Mouse (Mus musculus) ES-E14 (cell line): ENCODE data around the gene Eepd1. TPM values are rescaled to one million over a fixed set of nuclear protein-coding genes. Genes with fewer than 3 reads are reported as not detected.

Source experiments
- DNase-seq: peaks from one replicate; pipeline ENCODE4 v3.0.0-alpha.2; 2013; ENCODE audit warnings: low read depth, low spot score
- H3K27ac ChIP-seq: 2 replicates; pipeline ENCODE4 v1.5.1; 2012; ENCODE audit warnings: low read depth, mild to moderate bottlenecking, low read length, moderate library complexity, mixed read lengths; ENCODE audit not compliant: poor library complexity, insufficient read depth, severe bottlenecking
- H3K36me3 ChIP-seq: 2 replicates; pipeline ENCODE4 v1.6.1; 2012; ENCODE audit warnings: mild to moderate bottlenecking, low read length, moderate library complexity, mixed read lengths; ENCODE audit not compliant: control insufficient read depth, poor library complexity, insufficient read depth, severe bottlenecking
- H3K4me1 ChIP-seq, 2 experiments: fragments of 150-350 bp in 1 of 2; sonication (generic) in 1 of 2; 2 replicates each; pipeline ENCODE4 v1.6.1; 2012; ENCODE audit warnings: low read length in 2 of 2, mild to moderate bottlenecking in 1 of 2, mixed read lengths in 1 of 2; ENCODE audit not compliant: control insufficient read depth in 2 of 2, insufficient read depth in 2 of 2, poor library complexity in 1 of 2
- H3K4me3 ChIP-seq, 2 experiments: fragments of 150-350 bp in 1 of 2; sonication (generic) in 1 of 2; 2 replicates each; pipeline ENCODE4 v1.5.1; 2012; ENCODE audit warnings: low read length in 2 of 2, low read depth in 1 of 2, mild to moderate bottlenecking in 1 of 2, mixed read lengths in 1 of 2; ENCODE audit not compliant: insufficient read depth in 1 of 2, poor library complexity in 1 of 2, severe bottlenecking in 1 of 2
- H3K9ac ChIP-seq: 2 replicates; pipeline ENCODE4 v1.6.1; 2012; ENCODE audit warnings: low read depth, mild to moderate bottlenecking, low read length, mixed read lengths; ENCODE audit not compliant: poor library complexity, insufficient read depth, severe bottlenecking
- H3K9me3 ChIP-seq: fragments of 150-350 bp; sonication (generic); 2 replicates; pipeline ENCODE4 v1.6.1; 2012; ENCODE audit warnings: low read depth, mild to moderate bottlenecking, low read length; ENCODE audit not compliant: control insufficient read depth, insufficient read depth
- CHD2 ChIP-seq: IDR thresholded peaks from 2 replicates; pipeline ENCODE4 v1.6.1; 2014; ENCODE audit warnings: mild to moderate bottlenecking, low read depth, low read length, inconsistent platforms
- HCFC1 ChIP-seq: IDR thresholded peaks from 2 replicates; pipeline ENCODE4 v1.6.1; 2012; ENCODE audit warnings: low read length, inconsistent platforms, borderline replicate concordance; ENCODE audit not compliant: insufficient read depth
- MAFK ChIP-seq: IDR thresholded peaks from 2 replicates; pipeline ENCODE4 v1.6.1; 2014; ENCODE audit warnings: mild to moderate bottlenecking, low read depth, low read length, inconsistent platforms; ENCODE audit not compliant: insufficient read depth
- ZC3H11A ChIP-seq: IDR thresholded peaks from 2 replicates; pipeline ENCODE4 v1.6.1; 2012; ENCODE audit warnings: low read depth, mild to moderate bottlenecking, inconsistent platforms, low read length, borderline replicate concordance
- ZNF384 ChIP-seq: IDR thresholded peaks from 2 replicates; pipeline ENCODE4 v1.6.1; 2012; ENCODE audit warnings: low read depth, low read length, inconsistent platforms
- in situ Hi-C, 2 experiments: fragments of 600-800 bp; cut with MboI; formaldehyde crosslinking; loops; one replicate each; pipeline ENCODE4 v1.15.1; 2025; ENCODE audit warnings: low sequenced_read_pairs in 2 of 2, inconsistent platforms in 1 of 2; ENCODE audit not compliant: unreplicated experiment in 2 of 2
- total RNA-seq: library from RNA; depleted of rRNA; stranded (reverse); fragments of 300-350 nt; gene quantifications from 2 replicates; pipeline ENCODE4 v1.2.3, GENCODE M21; 2012

Eepd1 gene
- total RNA-seq, 1 experiment: 3.5 TPM

DNA sequence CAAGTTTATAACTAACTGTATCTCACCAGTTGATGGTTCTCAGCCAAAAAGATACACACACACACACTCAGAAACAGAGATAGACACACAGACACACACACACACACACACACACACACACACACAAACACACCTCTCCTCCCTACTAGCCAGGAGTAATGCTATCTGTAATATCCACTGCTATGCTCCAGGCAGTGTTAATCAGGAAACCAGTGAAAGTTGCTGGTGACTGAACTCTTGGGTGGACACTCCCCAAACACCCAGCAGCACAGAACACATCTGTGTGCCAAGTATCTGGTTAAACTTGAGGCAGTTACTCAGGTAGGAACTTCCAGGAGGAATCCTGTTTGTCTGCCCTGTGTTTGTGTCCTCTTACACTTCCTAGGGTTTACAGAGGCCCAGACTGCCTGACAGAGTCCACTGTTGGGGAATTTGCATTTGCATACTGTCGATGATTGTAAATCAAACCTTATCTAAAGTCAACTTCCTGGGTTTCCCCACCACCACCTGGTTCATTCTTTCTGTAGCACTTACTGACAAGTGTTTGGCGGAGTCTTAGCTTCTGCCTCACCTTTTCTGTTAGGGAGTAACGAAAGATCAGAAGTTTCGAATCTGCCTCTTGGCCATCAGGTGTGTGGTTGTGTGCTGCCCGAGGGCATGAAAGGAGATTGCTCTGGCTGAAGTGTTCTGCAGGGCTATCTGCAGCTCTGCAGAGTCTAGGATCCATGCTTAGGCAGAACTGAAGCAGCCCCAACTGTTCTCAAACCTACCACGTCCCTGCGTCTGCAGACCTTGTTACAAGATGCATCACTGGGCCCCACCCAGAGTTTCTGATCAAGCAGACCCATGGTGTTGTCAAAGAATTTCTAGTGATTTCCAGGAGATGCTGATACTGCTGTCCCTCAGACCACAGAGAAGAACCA lies 97.6 kb downstream of the Eepd1 start:
- Histone ChIP-seq H3K4me1 (no peaks in the 10 kb centered on the region), H3K9me3 (no peaks in the 10 kb centered on the region), H3K9ac (no peak overlapping the region), H3K36me3 (no peaks in the 10 kb centered on the region), H3K4me3 (no peak overlapping the region), H3K27ac (no peak overlapping the region)
- TF ChIP-seq ZC3H11A (no peak), HCFC1 (no peak), CHD2 (no peak)
- no peak for DNase-seq
- in situ Hi-C loops: no loop called here

DNA sequence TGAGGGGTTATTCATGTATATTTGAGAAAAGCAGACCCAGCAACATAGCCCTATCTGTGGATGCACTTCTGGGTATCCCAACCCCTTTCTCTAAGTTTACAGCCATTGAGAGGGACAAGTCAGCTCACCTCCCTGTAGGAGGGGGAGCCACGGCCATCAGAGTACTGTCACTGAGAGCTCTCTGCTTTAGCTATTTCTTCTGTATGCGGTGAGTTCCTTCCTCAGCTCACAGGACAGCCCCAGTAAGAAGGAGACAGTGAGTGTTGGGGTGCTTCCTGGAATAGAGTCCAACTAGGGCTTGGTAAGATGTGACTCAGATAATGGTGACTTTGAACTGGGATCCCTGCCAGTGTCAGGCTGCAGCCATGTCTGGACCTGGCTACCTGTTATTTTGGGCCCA lies 102.3 kb downstream of the Eepd1 start:
- TF ChIP-seq CHD2: no peak
- no peak for TF ChIP-seq MAFK
- TF ChIP-seq HCFC1: no peak
- TF ChIP-seq ZNF384: no peak
- Histone ChIP-seq H3K4me3 (no peak overlapping the region), H3K27ac (no peak overlapping the region), H3K9me3 (no peaks in the 10 kb centered on the region), H3K36me3 (no peaks in the 10 kb centered on the region), H3K4me1 (no peaks in the 10 kb centered on the region), H3K9ac (no peak overlapping the region)
- in situ Hi-C loops: no loop called here
- DNase-seq: no peak

DNA sequence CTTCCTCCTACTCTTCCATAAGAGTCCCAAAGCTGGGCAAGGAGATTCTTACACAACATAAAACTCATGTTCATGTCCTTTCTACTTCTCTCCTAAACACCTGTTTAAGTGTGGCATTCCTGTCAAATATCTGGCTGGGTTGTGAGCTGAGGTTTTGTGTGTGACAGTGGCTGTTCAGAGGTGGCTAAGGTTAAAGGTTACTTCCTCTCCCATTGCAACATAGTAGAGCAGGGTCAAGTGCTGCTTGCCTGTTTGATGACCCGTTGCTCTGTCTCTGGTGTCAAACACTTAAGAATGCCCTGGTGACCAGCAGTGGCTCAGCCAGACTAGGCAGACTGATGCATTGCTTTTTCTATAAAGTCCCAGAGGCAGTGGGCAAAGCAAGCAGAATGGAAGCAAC lies 104.3 kb downstream of the Eepd1 start:
- no peaks in the 10 kb centered on the region for H3K36me3 ChIP-seq
- TF ChIP-seq MAFK: no peak
- TF ChIP-seq HCFC1: no peak
- no peak for TF ChIP-seq ZNF384
- TF ChIP-seq CHD2: no peak
- no peak for TF ChIP-seq ZC3H11A
- no peak overlapping the region for H3K4me3 ChIP-seq
- H3K27ac ChIP-seq: no peak overlapping the region
- in situ Hi-C loops: no loop called here
- no peak overlapping the region for H3K9ac ChIP-seq
- no peak for DNase-seq
- no peaks in the 10 kb centered on the region for H3K4me1 ChIP-seq
- H3K9me3 ChIP-seq: no peaks in the 10 kb centered on the region

DNA sequence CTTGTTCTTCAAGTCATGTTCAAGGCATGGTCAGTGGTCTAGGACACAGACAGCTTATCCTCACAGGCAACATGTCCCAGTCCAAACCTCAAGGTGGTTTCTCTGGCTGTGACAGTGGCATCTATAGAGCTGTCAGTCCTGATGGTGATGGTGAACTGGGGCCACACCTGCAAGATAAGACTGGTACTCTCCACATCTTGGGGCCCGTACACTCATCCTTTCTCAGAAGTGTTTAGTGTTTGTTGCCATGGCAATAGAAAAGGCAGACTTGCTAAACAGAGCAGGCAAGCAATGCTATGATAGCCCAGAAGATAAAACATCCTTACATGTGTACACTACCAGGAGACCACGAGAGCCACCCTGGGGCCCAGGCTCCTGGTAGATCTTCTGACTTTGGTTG lies 107.2 kb downstream of the Eepd1 start:
- TF ChIP-seq CHD2: no peak
- no peak for TF ChIP-seq ZNF384
- no peak for TF ChIP-seq ZC3H11A
- no peak for TF ChIP-seq MAFK
- TF ChIP-seq HCFC1: no peak
- H3K4me3 ChIP-seq: no peak overlapping the region
- H3K27ac ChIP-seq: no peak overlapping the region
- no peaks in the 10 kb centered on the region for H3K36me3 ChIP-seq
- no peak for DNase-seq
- in situ Hi-C loops: no loop called here
- no peaks in the 10 kb centered on the region for H3K9me3 ChIP-seq
- no peaks in the 10 kb centered on the region for H3K4me1 ChIP-seq
- H3K9ac ChIP-seq: no peak overlapping the region

DNA sequence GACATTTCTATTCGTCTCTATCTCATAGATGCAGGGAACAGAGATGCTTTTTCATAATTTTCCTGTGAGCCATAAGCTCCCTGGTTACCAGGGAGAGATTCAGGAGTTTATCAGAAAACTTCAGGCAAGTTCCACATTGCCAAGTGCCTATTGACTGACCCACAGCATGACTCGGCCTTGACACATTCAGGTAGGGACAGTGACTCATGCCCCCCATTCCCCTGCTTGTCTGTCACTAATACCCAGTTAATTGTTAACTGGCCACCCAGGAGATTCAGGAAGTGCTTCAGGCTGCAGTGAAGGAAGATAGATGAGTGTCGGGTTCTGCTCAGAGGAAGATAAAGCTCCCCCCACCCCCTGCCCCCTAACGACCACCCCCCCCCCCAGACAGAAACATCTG lies 109.4 kb downstream of the Eepd1 start:
- in situ Hi-C loops: loop anchor here in 1 of 2 experiments (10.0 kb wide), 1 partner anchor 416 kb away; no protein-coding TSS in a partner anchor
- Histone ChIP-seq H3K36me3 (no peaks in the 10 kb centered on the region), H3K4me1 (no peaks in the 10 kb centered on the region), H3K9ac (no peak overlapping the region), H3K4me3 (no peak overlapping the region), H3K9me3 (no peaks in the 10 kb centered on the region), H3K27ac (no peak overlapping the region)
- DNase-seq: no peak
- TF ChIP-seq CHD2 (no peak), ZNF384 (no peak), HCFC1 (no peak), MAFK (no peak), ZC3H11A (no peak)
